Mouse (Mus musculus): ENCODE data around the gene Abhd18. TPM values are rescaled to one million over a fixed set of nuclear protein-coding genes. Genes with fewer than 3 reads are reported as not detected.
A peak's percentile ranks its signal among the peaks of the same experiment; 100 is the strongest.

The Abhd18 gene
- polyA plus RNA-seq, 1 experiment: 18.8 TPM

DNA sequence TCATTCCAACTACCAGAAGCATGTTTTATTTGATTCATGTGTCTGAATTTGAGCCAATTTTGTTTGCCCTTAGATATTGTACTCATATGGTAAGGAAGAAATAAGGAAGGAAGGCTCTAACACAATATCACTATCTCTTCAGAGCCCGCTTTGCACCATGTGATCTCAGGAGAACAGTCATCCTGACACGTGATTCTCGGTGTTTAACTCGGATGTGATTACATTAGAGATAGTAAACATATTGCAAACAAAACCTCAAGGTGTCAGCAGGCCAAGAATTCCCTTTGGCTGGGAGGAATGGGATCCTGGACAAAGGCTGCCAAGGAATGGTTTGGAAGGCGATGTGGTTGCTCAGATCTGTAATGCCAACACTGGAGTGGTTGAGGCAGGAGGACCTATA is 91.4 kb downstream of the Abhd18 start:
- no peak overlapping the region for H3K27ac ChIP-seq (ENCODE audit: insufficient read depth, low read length)
- WGBS: 79% methylated on average over 5 of the region's 5 CpGs
- TF ChIP-seq POLR2A (IDR thresholded peaks at IDR 0.05; ENCODE audit: borderline replicate concordance, insufficient read depth, low read length): no peak
- no peak overlapping the region for H3K4me3 ChIP-seq (replicated peaks; ENCODE audit: insufficient read depth, low read depth, low read length)
- no peaks in the 10 kb centered on the region for H3K4me1 ChIP-seq (ENCODE audit: control insufficient read depth, insufficient read depth, low read length)
- DNase-seq: no peak
- no peaks in the 10 kb centered on the region for H3K27me3 ChIP-seq (ENCODE audit: control insufficient read depth, insufficient read depth, low read length)

DNA sequence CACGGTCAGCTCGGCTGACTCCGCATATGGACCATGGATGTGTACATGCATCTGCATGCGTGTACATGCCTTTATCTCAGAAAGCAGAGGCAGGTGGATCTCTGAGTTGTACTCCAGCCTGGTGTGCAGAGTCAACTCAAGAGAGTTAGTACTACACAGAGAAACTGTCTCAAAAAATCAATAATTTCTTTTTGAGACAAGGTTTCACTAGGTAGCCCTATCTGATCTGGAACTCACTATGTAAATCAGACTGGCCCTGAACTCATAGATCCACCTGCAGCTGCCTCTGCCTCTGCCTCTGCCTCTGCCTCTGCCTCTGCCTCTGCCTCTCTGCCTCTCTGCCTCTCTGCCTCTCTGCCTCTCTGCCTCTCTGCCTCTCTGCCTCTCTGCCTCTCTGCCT is 91.8 kb downstream of the Abhd18 start:
- 94% methylated on average over 4 of the region's 4 CpGs for WGBS

DNA sequence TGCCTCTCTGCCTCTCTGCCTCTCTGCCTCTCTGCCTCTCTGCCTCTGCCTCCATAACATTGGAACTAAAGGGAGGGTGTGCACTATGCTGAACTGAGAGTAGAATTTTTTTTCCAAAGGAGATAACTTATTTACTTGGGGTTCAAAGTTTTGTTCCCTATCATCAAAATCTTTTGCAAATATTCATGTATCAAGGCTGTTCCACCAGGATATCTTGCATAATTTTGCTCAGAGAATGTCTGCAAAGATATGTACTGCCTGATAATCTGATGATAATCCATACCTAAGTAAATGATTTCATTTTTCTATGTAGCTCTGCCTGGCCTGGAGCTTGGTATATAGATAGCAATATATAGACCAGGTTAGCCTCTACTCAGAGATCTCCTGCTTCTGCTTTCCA is 92.2 kb downstream of the Abhd18 start:
- TF ChIP-seq CTCF (IDR thresholded peaks at IDR 0.05; ENCODE audit: borderline replicate concordance, insufficient read depth, low read depth, low read length): no peak
- TF ChIP-seq POLR2A (IDR thresholded peaks at IDR 0.05; ENCODE audit: borderline replicate concordance, insufficient read depth, low read length): no peak
- H3K4me3 ChIP-seq (replicated peaks; ENCODE audit: insufficient read depth, low read depth, low read length): no peak overlapping the region

More for the DNA sequence above, 91.8 kb downstream of the Abhd18 start:
- no peak for DNase-seq
- Histone ChIP-seq H3K27me3 (ENCODE audit: control insufficient read depth, insufficient read depth, low read length) (no peaks in the 10 kb centered on the region), H3K27ac (ENCODE audit: insufficient read depth, low read length) (no peak overlapping the region), H3K4me3 (replicated peaks; ENCODE audit: insufficient read depth, low read depth, low read length) (no peak overlapping the region), H3K4me1 (ENCODE audit: control insufficient read depth, insufficient read depth, low read length) (no peaks in the 10 kb centered on the region)
- TF ChIP-seq POLR2A (IDR thresholded peaks at IDR 0.05; ENCODE audit: borderline replicate concordance, insufficient read depth, low read length) (no peak), CTCF (IDR thresholded peaks at IDR 0.05; ENCODE audit: borderline replicate concordance, insufficient read depth, low read depth, low read length) (no peak)

DNA sequence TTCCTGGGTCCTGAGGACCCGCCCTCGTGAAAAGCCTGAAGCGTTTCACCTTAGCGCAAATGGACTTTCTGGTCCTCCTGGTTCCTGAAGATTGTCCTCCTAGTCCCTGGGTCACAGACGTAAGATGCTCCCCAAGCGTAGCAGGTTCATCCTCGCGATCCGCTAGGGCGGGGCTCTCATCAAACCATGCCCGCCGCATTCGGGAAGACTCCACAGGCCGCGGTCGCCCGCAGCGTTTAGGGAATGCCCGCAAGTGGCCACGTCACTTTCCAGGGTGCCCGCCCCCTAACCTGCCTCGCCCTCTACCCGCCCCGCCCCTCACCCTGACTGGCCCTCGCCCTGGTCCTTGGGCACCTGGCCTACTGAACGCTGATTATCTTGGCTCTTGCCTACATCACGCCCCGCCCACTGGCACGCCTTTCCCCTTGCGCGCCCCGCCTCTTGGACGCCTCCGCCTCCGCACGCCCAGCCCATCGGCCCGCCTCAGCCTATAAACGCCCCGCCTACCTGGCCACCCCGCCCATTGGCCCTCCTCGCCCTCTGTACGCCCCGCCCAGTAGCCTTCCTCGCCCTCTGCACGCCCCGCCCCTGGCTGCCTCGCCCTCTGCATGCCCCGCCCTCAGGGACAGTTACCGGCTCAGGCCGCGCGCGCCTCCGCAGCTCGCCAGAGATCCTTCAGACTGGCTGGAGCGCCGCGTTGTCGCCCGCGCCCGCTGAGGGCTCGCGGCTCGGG is 102.6 kb downstream of the Abhd18 start, which contains the start of gene Larp1b:
Gene Larp1b, plus strand, starts transcription at position 659 of the 733 bp plus-strand sequence.
- peak; percentile 99 to 100 for DNase-seq
- Histone ChIP-seq H3K4me3 (replicated peaks; ENCODE audit: insufficient read depth, low read depth, low read length) (peak within 1 kb of the TSS; percentile 67), H3K4me1 (ENCODE audit: control insufficient read depth, insufficient read depth, low read length) (no peaks in the 10 kb centered on the region; the same call in 1 of the 2 replicates), H3K27ac (ENCODE audit: insufficient read depth, low read length) (peak within 1 kb of the TSS; percentile 72), H3K27me3 (ENCODE audit: control insufficient read depth, insufficient read depth, low read length) (no peaks in the 10 kb centered on the region)
- no peak for TF ChIP-seq CTCF (IDR thresholded peaks at IDR 0.05; ENCODE audit: borderline replicate concordance, insufficient read depth, low read depth, low read length)
- peak; percentile 82 for TF ChIP-seq POLR2A (IDR thresholded peaks at IDR 0.05; ENCODE audit: borderline replicate concordance, insufficient read depth, low read length)
- WGBS: 1% methylated on average over 66 of the region's 66 CpGs

More for the DNA sequence above, 92.2 kb downstream of the Abhd18 start:
- no peak overlapping the region for H3K27ac ChIP-seq (ENCODE audit: insufficient read depth, low read length)
- no peak for DNase-seq
- no peaks in the 10 kb centered on the region for H3K27me3 ChIP-seq (ENCODE audit: control insufficient read depth, insufficient read depth, low read length)
- no peaks in the 10 kb centered on the region for H3K4me1 ChIP-seq (ENCODE audit: control insufficient read depth, insufficient read depth, low read length)

DNA sequence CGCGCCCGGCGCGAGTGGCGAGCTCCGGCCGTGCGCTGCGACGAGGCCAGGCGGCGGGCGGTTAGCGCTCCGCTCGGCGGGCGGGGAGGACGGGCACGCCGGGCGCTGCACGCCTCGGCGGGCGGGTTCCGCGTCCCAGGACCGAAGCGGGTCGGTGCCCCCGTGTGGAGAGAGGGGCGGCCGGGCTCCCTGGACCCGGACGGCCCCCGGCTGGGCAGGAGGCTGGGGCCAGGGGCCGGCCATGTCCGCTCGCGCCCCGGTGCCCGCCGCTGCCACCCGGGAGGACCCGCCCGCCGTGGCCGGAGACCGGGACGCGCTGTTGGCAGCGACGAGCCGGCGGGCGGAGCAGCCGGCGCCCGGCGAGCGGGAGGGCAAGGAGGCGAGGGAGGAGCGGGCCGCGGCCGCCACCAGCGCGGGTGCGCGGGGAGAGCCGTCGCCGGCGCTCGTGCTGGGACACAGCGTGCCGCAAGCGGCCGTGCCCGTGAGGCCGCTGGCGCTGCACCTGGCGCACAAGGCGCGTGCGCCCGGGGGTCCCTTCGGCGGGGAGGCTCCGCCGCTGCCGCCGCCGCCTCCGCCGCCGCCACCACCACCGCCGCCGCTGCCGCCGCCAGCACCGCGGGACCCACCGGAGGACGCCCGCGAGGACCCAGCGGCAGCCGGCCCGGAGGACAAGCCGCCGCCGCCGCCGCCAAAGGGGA is 103.3 kb downstream of the Abhd18 start:
- WGBS: under 1% methylated on average over 101 of the region's 118 CpGs
- TF ChIP-seq CTCF (IDR thresholded peaks at IDR 0.05; ENCODE audit: borderline replicate concordance, insufficient read depth, low read depth, low read length) (no peak), POLR2A (IDR thresholded peaks at IDR 0.05; ENCODE audit: borderline replicate concordance, insufficient read depth, low read length) (no peak)
- Histone ChIP-seq H3K27me3 (ENCODE audit: control insufficient read depth, insufficient read depth, low read length) (no peaks in the 10 kb centered on the region), H3K4me1 (ENCODE audit: control insufficient read depth, insufficient read depth, low read length) (no peaks in the 10 kb centered on the region; the same call in 1 of the 2 replicates), H3K27ac (ENCODE audit: insufficient read depth, low read length) (peak overlapping the region; percentile 72), H3K4me3 (replicated peaks; ENCODE audit: insufficient read depth, low read depth, low read length) (peak overlapping the region; percentile 58)
- DNase-seq: peak; percentile 71 to 73

DNA sequence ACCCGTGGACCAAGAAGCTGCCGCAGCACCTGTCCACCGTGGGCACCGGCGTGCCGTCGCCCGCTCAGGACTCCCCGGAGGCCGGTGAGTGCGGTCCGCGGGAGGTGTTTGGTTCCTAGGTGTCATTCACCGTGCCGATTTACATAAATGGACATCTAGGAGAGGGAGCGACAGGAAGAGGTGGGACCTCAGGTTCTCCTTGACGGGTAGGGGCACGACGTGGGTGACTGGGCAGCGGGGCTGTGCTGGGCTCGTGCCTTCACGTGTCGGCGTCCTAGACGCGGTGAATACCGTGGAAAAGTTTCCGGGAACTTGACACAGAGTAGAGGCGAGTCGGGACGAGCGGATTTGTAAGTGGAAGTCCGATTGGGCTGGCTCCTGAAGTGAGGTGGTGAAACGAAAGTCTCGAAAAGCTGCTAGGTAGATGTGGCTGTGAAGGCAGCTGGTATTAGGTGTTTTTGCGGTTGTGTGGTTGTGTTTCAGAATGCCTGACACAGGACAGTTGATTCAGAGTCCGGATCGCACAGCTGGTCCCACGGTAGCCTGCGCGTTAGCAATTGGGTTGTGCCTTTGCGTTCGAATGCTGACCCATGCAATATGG is 103.9 kb downstream of the Abhd18 start:
- under 1% methylated on average over 43 of the region's 43 CpGs for WGBS
- DNase-seq: peak; percentile 63 to 66
- Histone ChIP-seq H3K27me3 (ENCODE audit: control insufficient read depth, insufficient read depth, low read length) (no peaks in the 10 kb centered on the region), H3K4me1 (ENCODE audit: control insufficient read depth, insufficient read depth, low read length) (no peaks in the 10 kb centered on the region; the same call in 1 of the 2 replicates), H3K27ac (ENCODE audit: insufficient read depth, low read length) (peak overlapping the region; percentile 72; the same call in 1 of the 2 replicates), H3K4me3 (replicated peaks; ENCODE audit: insufficient read depth, low read depth, low read length) (peak overlapping the region; percentile 58)
- TF ChIP-seq CTCF (IDR thresholded peaks at IDR 0.05; ENCODE audit: borderline replicate concordance, insufficient read depth, low read depth, low read length): no peak
- TF ChIP-seq POLR2A (IDR thresholded peaks at IDR 0.05; ENCODE audit: borderline replicate concordance, insufficient read depth, low read length): no peak

DNA sequence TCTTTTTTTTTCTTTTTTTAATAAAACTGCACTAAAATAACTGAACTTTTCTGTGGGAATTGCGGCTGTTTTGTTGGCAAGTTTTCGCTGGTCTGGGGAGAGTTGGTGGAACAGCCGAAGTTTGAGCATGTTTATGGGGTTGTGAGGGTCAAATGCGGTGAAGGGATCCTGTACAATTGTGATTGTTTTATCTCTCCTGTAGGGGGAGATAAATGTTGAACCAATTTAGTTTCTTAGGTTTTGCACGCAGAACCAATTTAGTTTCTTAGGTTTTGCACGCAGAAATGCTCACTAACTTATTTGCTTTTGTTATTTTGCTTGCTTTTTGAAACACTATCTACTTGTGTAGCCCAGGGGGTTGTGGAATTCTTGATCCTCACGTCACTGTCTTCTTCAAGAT is 104.6 kb downstream of the Abhd18 start:
- Histone ChIP-seq H3K27ac (ENCODE audit: insufficient read depth, low read length) (no peak overlapping the region), H3K4me3 (replicated peaks; ENCODE audit: insufficient read depth, low read depth, low read length) (peak overlapping the region; percentile 58), H3K4me1 (ENCODE audit: control insufficient read depth, insufficient read depth, low read length) (no peaks in the 10 kb centered on the region; the same call in 1 of the 2 replicates), H3K27me3 (ENCODE audit: control insufficient read depth, insufficient read depth, low read length) (no peaks in the 10 kb centered on the region)
- 6% methylated on average over 7 of the region's 7 CpGs for WGBS
- DNase-seq: no peak
- TF ChIP-seq CTCF (IDR thresholded peaks at IDR 0.05; ENCODE audit: borderline replicate concordance, insufficient read depth, low read depth, low read length): no peak
- TF ChIP-seq POLR2A (IDR thresholded peaks at IDR 0.05; ENCODE audit: borderline replicate concordance, insufficient read depth, low read length): no peak
